Mouse (Mus musculus) CH12.LX (cell line): ENCODE results near the gene Tnni1. TPM values are rescaled to one million over a fixed set of nuclear protein-coding genes. Genes with fewer than 3 reads are reported as not detected.

Experiments
- DNase-seq: peaks from one replicate; pipeline ENCODE4 v3.0.0-alpha.2; 2013; ENCODE audit errors: extremely low read depth
- H3K27ac ChIP-seq: 2 replicates; pipeline ENCODE4 v1.5.1; 2012; ENCODE audit warnings: low read depth, mild to moderate bottlenecking, control low read depth, moderate library complexity; ENCODE audit not compliant: insufficient read depth
- H3K27me3 ChIP-seq: replicated peaks from 2 replicates; pipeline ENCODE3; 2012; ENCODE audit warnings: inconsistent platforms
- H3K36me3 ChIP-seq, 2 experiments: replicated peaks in 1 of 2; 2 replicates each; pipeline versions ENCODE3 to v1.6.1; 2012; ENCODE audit warnings: inconsistent platforms in 1 of 2, low read length in 1 of 2, mild to moderate bottlenecking in 1 of 2, mixed read lengths in 1 of 2, moderate library complexity in 1 of 2; ENCODE audit not compliant: control insufficient read depth in 1 of 2, insufficient read depth in 1 of 2
- H3K4me1 ChIP-seq, 2 experiments: 2 replicates each; pipeline ENCODE4 v1.6.1; 2012; ENCODE audit warnings: inconsistent platforms in 1 of 2, moderate library complexity in 1 of 2; ENCODE audit not compliant: insufficient read depth in 2 of 2, control insufficient read depth in 1 of 2
- H3K4me2 ChIP-seq: 2 replicates; pipeline ENCODE4 v1.6.1; 2012; ENCODE audit warnings: low read depth, mild to moderate bottlenecking, control low read depth; ENCODE audit not compliant: poor library complexity, insufficient read depth, severe bottlenecking
- H3K4me3 ChIP-seq, 3 experiments: fragments of 150-350 bp in 1 of 3; sonication (generic) in 1 of 3; replicated peaks in 1 of 3; 2 replicates each; pipeline versions ENCODE3 to v1.5.1; 2011 to 2012; ENCODE audit warnings: low read depth in 2 of 3, low read length in 2 of 3, mild to moderate bottlenecking in 2 of 3, moderate library complexity in 2 of 3, control low read depth in 1 of 3, improper control_type of control experiment in 1 of 3, inconsistent platforms in 1 of 3, mixed read lengths in 1 of 3; ENCODE audit not compliant: poor library complexity in 1 of 3
- H3K79me2 ChIP-seq: replicated peaks from 2 replicates; pipeline ENCODE4 v1.6.1; 2012; ENCODE audit warnings: mild to moderate bottlenecking, moderate library complexity; ENCODE audit not compliant: control insufficient read depth, poor library complexity, insufficient read depth, severe bottlenecking; ENCODE audit errors: extremely low read depth
- H3K9ac ChIP-seq: 2 replicates; pipeline ENCODE4 v1.6.1; 2012; ENCODE audit warnings: low read depth, mild to moderate bottlenecking, control low read depth, moderate library complexity; ENCODE audit not compliant: insufficient read depth
- H3K9me3 ChIP-seq: replicated peaks from 2 replicates; pipeline ENCODE3; 2012; ENCODE audit warnings: low read length, inconsistent platforms, mixed read lengths
- CHD2 ChIP-seq: IDR thresholded peaks from 2 replicates; pipeline ENCODE4 v1.6.1; 2011; ENCODE audit warnings: low read length, improper control_type of control experiment
- CTCF ChIP-seq, 2 experiments: IDR thresholded peaks in 1 of 2; conservative IDR thresholded peaks in 1 of 2; 2 replicates each; pipeline ENCODE4 v1.5.1; 2011 to 2012; ENCODE audit warnings: low read depth in 2 of 2, low read length in 2 of 2, improper control_type of control experiment in 1 of 2, inconsistent platforms in 1 of 2, mild to moderate bottlenecking in 1 of 2, moderate library complexity in 1 of 2
- ELF1 ChIP-seq: IDR thresholded peaks from 2 replicates; pipeline ENCODE4 v1.6.1; 2014; ENCODE audit warnings: low read depth, mild to moderate bottlenecking, inconsistent platforms, low read length, improper control_type of control experiment
- ETS1 ChIP-seq: conservative IDR thresholded peaks from 2 replicates; pipeline ENCODE4 v1.6.1; 2012; ENCODE audit warnings: low read depth, mild to moderate bottlenecking, inconsistent platforms, low read length, improper control_type of control experiment, moderate library complexity
- IRF4 ChIP-seq: IDR thresholded peaks from 2 replicates; pipeline ENCODE4 v1.6.1; 2014; ENCODE audit warnings: low read depth, mild to moderate bottlenecking, inconsistent platforms, low read length, improper control_type of control experiment
- MAFK ChIP-seq: IDR thresholded peaks from 2 replicates; pipeline ENCODE4 v1.6.1; 2011; ENCODE audit warnings: low read length, improper control_type of control experiment; ENCODE audit not compliant: insufficient replicate concordance
- MAZ ChIP-seq: IDR thresholded peaks from 2 replicates; pipeline ENCODE4 v1.6.1; 2012; ENCODE audit warnings: low read depth, mild to moderate bottlenecking, inconsistent platforms, low read length, improper control_type of control experiment, moderate library complexity
- MXI1 ChIP-seq: IDR thresholded peaks from 2 replicates; pipeline ENCODE4 v1.6.1; 2011; ENCODE audit warnings: mild to moderate bottlenecking, low read depth, low read length, improper control_type of control experiment
- MYC ChIP-seq: IDR thresholded peaks from 2 replicates; pipeline ENCODE4 v1.6.1; 2011; ENCODE audit warnings: low read depth, mild to moderate bottlenecking, improper control_type of control experiment, low read length
- PAX5 ChIP-seq: IDR thresholded peaks from 2 replicates; pipeline ENCODE4 v1.6.1; 2012; ENCODE audit warnings: low read length, inconsistent platforms, mixed read lengths
- SIN3A ChIP-seq: IDR thresholded peaks from 2 replicates; pipeline ENCODE4 v1.6.1; 2012; ENCODE audit warnings: low read length, improper control_type of control experiment, inconsistent platforms
- TBP ChIP-seq: conservative IDR thresholded peaks from 2 replicates; pipeline ENCODE4 v1.6.1; 2011; ENCODE audit warnings: low read depth, low read length, improper control_type of control experiment
- USF2 ChIP-seq: conservative IDR thresholded peaks from 2 replicates; pipeline ENCODE4 v1.6.1; 2011; ENCODE audit warnings: low read depth, low read length, improper control_type of control experiment
- ZNF384 ChIP-seq: IDR thresholded peaks from 2 replicates; pipeline ENCODE4 v1.6.1; 2012; ENCODE audit warnings: low read depth, low read length, improper control_type of control experiment, inconsistent platforms
- dilution Hi-C: fragments of 300-500 bp; cut with MboI; formaldehyde crosslinking; loops from 2 replicates; pipeline ENCODE4 v1.14.3; 2020; ENCODE audit warnings: low sequenced_read_pairs; ENCODE audit not compliant: extremely low pct_unique_long_range_greater_than_20kb, extremely low pct_ligation_motif_present
- in situ Hi-C: fragments of 300-500 bp; cut with MboI; formaldehyde crosslinking; loops from 3 replicates; pipeline ENCODE4 v1.14.3; 2019; ENCODE audit warnings: low sequenced_read_pairs, low pct_ligation_motif_present, low pct_unique_long_range_greater_than_20kb, mixed read lengths
- polyA plus RNA-seq: library from polyadenylated mRNA; unstranded; fragments of >175 nt; gene quantifications from 2 replicates; pipeline ENCODE4 v1.2.1, GENCODE M21; 2012; ENCODE audit warnings: low read depth; ENCODE audit not compliant: insufficient read length
- total RNA-seq, 2 experiments: library from RNA; depleted of rRNA; stranded (reverse); fragments of 300-350 nt in 1 of 2; fragments of >200 nt in 1 of 2; gene quantifications; 2 replicates each; pipeline ENCODE4 v1.2.3; 2012 to 2014

Gene Tnni1
- total and polyA plus RNA-seq, 3 experiments = 1.6 to 6.9 (median 4.2) TPM

DNA sequence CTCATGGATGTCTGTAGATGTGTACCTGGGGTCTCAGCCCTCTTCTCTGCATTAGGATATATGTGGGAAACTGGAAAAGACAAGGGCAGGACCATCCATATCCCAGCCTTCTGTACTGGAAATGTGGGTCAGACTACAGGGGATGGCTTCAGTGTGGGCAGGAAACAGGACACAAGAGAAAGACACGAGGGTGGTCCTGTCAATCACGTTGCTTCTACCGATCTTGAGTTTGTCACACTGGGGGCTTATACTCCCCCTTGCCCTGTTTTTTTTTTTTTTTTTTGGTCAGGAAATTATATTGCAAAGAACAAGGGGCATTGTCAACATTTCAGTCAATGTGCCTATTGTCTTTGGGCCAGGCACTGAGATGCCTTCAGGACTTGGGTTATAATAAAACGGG, 59.4 kb downstream of the Tnni1 start:
- TF ChIP-seq PAX5 (no peak), CTCF (conservative IDR thresholded peaks at IDR 0.05 in 1 of 2, IDR thresholded peaks at IDR 0.05 in 1 of 2; ENCODE audit: low read depth in 2 of 2, low read length in 2 of 2) (no peak), MYC (no peak), MAFK (no peak), ELF1 (no peak), MAZ (no peak), IRF4 (no peak), CHD2 (no peak), ETS1 (no peak), ZNF384 (no peak)
- no peak overlapping the region for H3K4me3 ChIP-seq
- in situ Hi-C loops = loop anchor here (5.0 kb wide), 1 partner anchor 46 kb away; no protein-coding TSS in a partner anchor
- H3K4me2 ChIP-seq = no peak overlapping the region
- H3K79me2 ChIP-seq = no peaks in the 10 kb centered on the region
- H3K36me3 ChIP-seq = no peaks in the 10 kb centered on the region
- H3K27ac ChIP-seq = no peak overlapping the region
- no peaks in the 10 kb centered on the region for H3K9me3 ChIP-seq
- H3K4me1 ChIP-seq = peaks cover 27 to 53% of the 10 kb centered on the region in 2 experiments
- peaks cover 23% of the 10 kb centered on the region for H3K27me3 ChIP-seq
- dilution Hi-C loops = no loop called here
- no peak for DNase-seq
- H3K9ac ChIP-seq = no peak overlapping the region

GRCm38 (mm10) chr1:135839065-135839464, 59.8 kb downstream of the Tnni1 start:
- Histone ChIP-seq H3K36me3 (no peaks in the 10 kb centered on the region), H3K4me3 (no peak overlapping the region), H3K79me2 (no peaks in the 10 kb centered on the region), H3K9me3 (no peaks in the 10 kb centered on the region), H3K27ac (no peak overlapping the region), H3K4me2 (no peak overlapping the region), H3K27me3 (peaks cover 20% of the 10 kb centered on the region), H3K9ac (no peak overlapping the region), H3K4me1 (peaks cover 32 to 58% of the 10 kb centered on the region in 2 experiments)
- no peak for DNase-seq
- in situ Hi-C loops (loop anchor here (5.0 kb wide), 1 partner anchor 47 kb away; no protein-coding TSS in a partner anchor), dilution Hi-C loops (no loop called here)
- TF ChIP-seq PAX5 (no peak), ZNF384 (no peak), TBP (no peak), SIN3A (no peak), IRF4 (no peak), USF2 (no peak), MXI1 (no peak)
